Comparison of ENCODE assay signal across 9 mouse cellular contexts in the genomic region with DNA sequence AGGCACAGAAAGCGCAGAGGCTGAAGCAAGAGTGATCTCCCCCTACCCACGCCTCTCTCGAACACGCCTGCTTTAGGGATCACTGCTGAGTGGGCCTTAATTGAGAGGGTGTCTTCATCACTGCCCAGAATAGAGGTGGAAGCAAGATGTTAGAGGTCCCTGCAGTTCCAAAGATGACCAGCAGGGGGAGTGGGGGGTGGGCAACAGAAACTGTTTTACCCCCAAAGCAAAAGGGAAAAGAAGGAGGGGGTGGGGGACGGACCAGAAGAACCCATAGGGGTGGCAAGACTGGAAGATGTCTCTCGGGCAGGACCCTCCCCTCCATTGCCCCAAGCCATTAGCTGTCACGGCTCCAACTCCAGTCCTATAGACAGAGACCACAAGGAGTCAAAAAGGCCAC. TPM values are rescaled to one million over a fixed set of nuclear protein-coding genes. Genes with fewer than 3 reads are reported as not detected.
DNase-seq lines count a peak whose midpoint lies in the region; ATAC-seq lines count a peak whose summit lies in the region.
"Had no signal": no experiment of that assay in that cellular context is flagged by ENCODE, and none has a peak within 500 bp of the region (broad histone marks: within the 10 kb centered on the region; RNA-seq: fewer than 3 reads in every experiment).

No protein-coding gene starts in this region.

- H3K9me3 ChIP-seq in heart, embryonic 11.5 days (replicated peaks; ENCODE audit: control insufficient read depth, low read length): no peaks in the 10 kb centered on the region
- H3K9me3 ChIP-seq: limb, embryonic 13.5 days had no signal

- peaks cover 9% of the 10 kb centered on the region for H3K4me1 ChIP-seq in heart, embryonic 11.5 days (ENCODE audit: control insufficient read depth, insufficient read depth, low read length)

- no peak overlapping the region for H3K4me2 ChIP-seq in heart, embryonic 11.5 days
- H3K4me2 ChIP-seq: limb, embryonic 13.5 days had no signal

- peaks cover 12% of the 10 kb centered on the region for H3K36me3 ChIP-seq in heart, embryonic 11.5 days (ENCODE audit: control insufficient read depth, insufficient read depth, low read length)

- no peak overlapping the region for H3K27ac ChIP-seq in heart, embryonic 11.5 days (ENCODE audit: low read depth, low read length)
- H3K27ac ChIP-seq: limb, embryonic 13.5 days had no signal

- WGBS in heart, embryonic 11.5 days (ENCODE audit: insufficient replicate concordance): 25% methylated on average over 7 of the region's 7 CpGs

- H3K9ac ChIP-seq in heart, embryonic 11.5 days (ENCODE audit: low read depth, low read length): no peak overlapping the region
- H3K9ac ChIP-seq: limb, embryonic 13.5 days had no signal

- no peak for ATAC-seq in heart, embryonic 11.5 days (replicated peaks; ENCODE audit: insufficient number of reproducible peaks, low FRiP score, low TSS enrichment)
- ATAC-seq in megakaryocyte progenitor cell, adult 5-6 weeks (replicated peaks; ENCODE audit: poor library complexity): peak; percentile 70

- peak; percentile 42 to 86 for DNase-seq in heart, adult 18-20 months
- peak; percentile 76 for DNase-seq in urinary bladder, postnatal 25 days (ENCODE audit: low spot score)
- no peak for DNase-seq in urinary bladder, postnatal 10 days (ENCODE audit: low spot score)
- peak; percentile 69 to 75 for DNase-seq in cerebellum, postnatal 36 days
- DNase-seq in kidney, postnatal 14 days: peak; percentile 60
- DNase-seq in thymus, postnatal 10 days (ENCODE audit: low spot score in 2 of 2): peak; percentile 49 to 85

- no peaks in the 10 kb centered on the region for H3K27me3 ChIP-seq in heart, embryonic 11.5 days (ENCODE audit: control insufficient read depth, insufficient read depth, low read length)
- H3K27me3 ChIP-seq: limb, embryonic 13.5 days had no signal

- no peak overlapping the region for H3K4me3 ChIP-seq in heart, embryonic 11.5 days (ENCODE audit: low read depth, low read length)
- H3K4me3 ChIP-seq: limb, embryonic 13.5 days had no signal

RNA-seq across cellular contexts. Expression of gene Mrpl14, which starts 8.0 kb away (rescaled TPM):
- 100 to 1,000 TPM; 160 to 167 TPM for total RNA-seq in heart, adult 18-20 months (2021)
- 131 and 135 TPM in 2 replicates for polyA plus RNA-seq in heart, embryonic 11.5 days (2014; fragmentation: Nextera tagmentation; extraction: Ambion mirVana)
- total RNA-seq in megakaryocyte progenitor cell, adult 5-6 weeks (2015): 35.2 and 47.5 TPM in 2 replicates
- total RNA-seq in megakaryocyte progenitor cell, adult 5-6 weeks (2017): 24.9 and 34.2 TPM in 2 replicates

RNA-seq across cellular contexts. Expression of gene Tmem63b, which starts 8.6 kb away (rescaled TPM):
- total RNA-seq in heart, adult 18-20 months (2021): 10 to 100 TPM; 91.7 to 95.7 TPM
- polyA plus RNA-seq in heart, embryonic 11.5 days (2014; fragmentation: Nextera tagmentation; extraction: Ambion mirVana): 27.6 and 29.8 TPM in 2 replicates
- total RNA-seq in megakaryocyte progenitor cell, adult 5-6 weeks (2015): 3.9 and 5.0 TPM in 2 replicates
- 2.0 and 5.5 TPM in 2 replicates for total RNA-seq in megakaryocyte progenitor cell, adult 5-6 weeks (2017)

RNA-seq across cellular contexts. Expression of gene Capn11, which starts 19.0 kb away (rescaled TPM):
- under 1 TPM; 0.17 to 0.57 TPM for total RNA-seq in heart, adult 18-20 months (2021)
- 0.32 and 0.52 TPM in 2 replicates for polyA plus RNA-seq in heart, embryonic 11.5 days (2014; fragmentation: Nextera tagmentation; extraction: Ambion mirVana)
- total RNA-seq in megakaryocyte progenitor cell, adult 5-6 weeks (2015): 0.07 TPM in 1 of 2 replicates, not detected in the other
- 0.17 TPM in 1 of 2 replicates, not detected in the other for total RNA-seq in megakaryocyte progenitor cell, adult 5-6 weeks (2017)

RNA-seq across cellular contexts. Expression of gene 1600014C23Rik, which starts 55.5 kb away (rescaled TPM):
- total RNA-seq in heart, adult 18-20 months (2021): 1 to 10 TPM in 1 of 2 experiments, not detected in 1; 1.3 TPM
- 0.48 and 0.80 TPM in 2 replicates for polyA plus RNA-seq in heart, embryonic 11.5 days (2014; fragmentation: Nextera tagmentation; extraction: Ambion mirVana)
- total RNA-seq in megakaryocyte progenitor cell, adult 5-6 weeks (2015): not detected in 2 replicates
- total RNA-seq in megakaryocyte progenitor cell, adult 5-6 weeks (2017): not detected in 2 replicates
- polyA plus RNA-seq: limb, embryonic 13.5 days had no signal

Comparison
In these comparisons a context has a peak if more than half of its experiments do, and no peak if none do; other contexts are left out.
1. RNA of gene Tmem63b, which starts 8.6 kb away (total RNA-seq): 91.7 to 95.7 TPM in heart, adult 18-20 months; 2.0 to 5.5 TPM in megakaryocyte progenitor cell, adult 5-6 weeks; every median in the first group is over 10 times any median in the second.